Mouse (Mus musculus): Measurements from ENCODE around the gene Ssh2. TPM values are rescaled to one million over a fixed set of nuclear protein-coding genes. Genes with fewer than 3 reads are reported as not detected.

Gene Ssh2
- 11.3 and 11.9 TPM in 2 replicates for polyA plus RNA-seq (2014; fragmentation: Nextera tagmentation; extraction: Ambion mirVana)

DNA sequence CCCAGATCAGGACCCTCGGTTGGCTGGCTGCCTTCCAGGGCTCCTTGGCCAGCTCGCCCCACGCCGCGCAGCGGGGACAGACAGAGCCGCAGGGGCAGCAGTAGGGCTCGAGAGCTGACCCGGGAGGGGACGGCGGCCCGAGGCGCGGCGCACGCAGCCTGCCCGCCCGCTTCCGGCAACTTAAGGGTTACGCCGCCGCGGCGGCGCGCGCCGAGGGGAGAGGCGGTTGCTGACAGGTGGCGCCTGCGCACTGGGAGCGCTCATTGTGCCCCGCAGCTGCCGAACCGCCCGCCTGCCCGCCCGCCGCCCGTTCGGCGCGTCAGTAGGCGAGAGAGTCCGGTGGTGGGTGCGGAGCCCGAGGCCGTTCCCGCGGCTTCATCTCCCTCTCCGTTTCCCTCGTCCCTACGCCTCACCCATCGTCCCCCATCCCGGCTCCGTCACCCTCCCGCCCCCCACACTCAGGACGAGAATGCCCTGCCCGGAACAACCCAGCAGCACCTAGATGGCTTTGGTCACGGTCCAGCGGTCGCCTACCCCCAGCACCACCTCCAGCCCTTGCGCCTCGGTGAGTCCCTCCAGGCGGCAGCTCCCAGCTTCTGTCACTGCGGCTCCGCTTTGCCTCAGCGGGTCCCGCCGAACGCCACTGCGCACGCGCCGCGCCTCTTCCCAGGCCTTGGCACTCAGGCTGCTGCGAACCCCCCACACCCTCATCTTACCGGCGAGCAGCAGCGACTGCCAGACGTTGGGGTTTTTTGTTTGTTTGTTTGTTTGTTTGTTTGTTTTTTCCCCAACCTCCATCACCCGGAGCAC is at the start of gene Ssh2:
Ssh2 (plus strand) TSS at position 337 of the 810 bp plus-strand sequence.
- H3K9ac ChIP-seq (ENCODE audit: low read depth, low read length), result peak within 1 kb of the TSS; percentile 82

DNA sequence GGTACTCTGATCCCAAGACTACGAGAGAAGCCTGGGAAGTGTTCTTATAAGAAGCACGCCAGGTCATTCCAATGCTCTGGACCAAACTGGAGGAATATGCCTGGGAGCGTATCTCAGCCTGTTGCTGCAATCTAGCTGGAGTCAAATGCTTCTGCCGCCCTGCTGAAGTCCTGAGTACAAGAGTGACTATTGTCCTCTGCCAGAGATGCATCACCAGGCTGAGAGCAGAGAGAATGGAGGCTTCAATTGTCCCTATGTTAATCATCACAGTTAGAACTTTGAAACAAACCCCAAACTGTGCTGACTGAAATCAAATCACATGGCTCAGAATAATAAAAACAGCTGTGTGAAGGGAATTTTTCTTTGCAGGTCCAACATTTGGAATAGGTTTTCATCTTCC is 42.4 kb upstream of the Ssh2 start:
- no peak for DNase-seq (ENCODE audit: low spot score)
- H3K27ac ChIP-seq (replicated peaks; ENCODE audit: low read depth, low read length), result no peak overlapping the region
- WGBS, result 36% methylated on average over 4 of the region's 4 CpGs
- no peaks in the 10 kb centered on the region for H3K27me3 ChIP-seq (replicated peaks; ENCODE audit: control insufficient read depth, insufficient read depth, low read length)
- H3K4me3 ChIP-seq (ENCODE audit: low read depth, low read length), result no peak overlapping the region
- no peak overlapping the region for H3K9ac ChIP-seq (ENCODE audit: low read depth, low read length)
- no peaks in the 10 kb centered on the region for H3K9me3 ChIP-seq (ENCODE audit: control insufficient read depth, low read length)
- H3K4me1 ChIP-seq (ENCODE audit: control insufficient read depth, insufficient read depth, low read length), result peaks cover 6% of the 10 kb centered on the region; the same call in 1 of the 2 replicates
- H3K36me3 ChIP-seq (ENCODE audit: control insufficient read depth, insufficient read depth, low read length), result no peaks in the 10 kb centered on the region
- ATAC-seq (ENCODE audit: low read depth), result no peak
- H3K4me2 ChIP-seq (ENCODE audit: low read depth, low read length), result no peak overlapping the region

More for the DNA sequence above, at the start of gene Ssh2:
- Histone ChIP-seq H3K9me3 (ENCODE audit: control insufficient read depth, low read length) (no peaks in the 10 kb centered on the region), H3K27ac (replicated peaks; ENCODE audit: low read depth, low read length) (peak within 1 kb of the TSS; percentile 85), H3K27me3 (replicated peaks; ENCODE audit: control insufficient read depth, insufficient read depth, low read length) (no peaks in the 10 kb centered on the region), H3K36me3 (ENCODE audit: control insufficient read depth, insufficient read depth, low read length) (no peaks in the 10 kb centered on the region), H3K4me1 (ENCODE audit: control insufficient read depth, insufficient read depth, low read length) (peaks cover 11% of the 10 kb centered on the region; the same call in 1 of the 2 replicates), H3K4me2 (ENCODE audit: low read depth, low read length) (peak within 1 kb of the TSS; percentile 89), H3K4me3 (ENCODE audit: low read depth, low read length) (peak within 1 kb of the TSS; percentile 78)
- WGBS, result 0% methylated on average over 27 of the region's 82 CpGs
- ATAC-seq (ENCODE audit: low read depth) (peak; percentile 86), DNase-seq (ENCODE audit: low spot score) (peak; percentile 94)

DNA sequence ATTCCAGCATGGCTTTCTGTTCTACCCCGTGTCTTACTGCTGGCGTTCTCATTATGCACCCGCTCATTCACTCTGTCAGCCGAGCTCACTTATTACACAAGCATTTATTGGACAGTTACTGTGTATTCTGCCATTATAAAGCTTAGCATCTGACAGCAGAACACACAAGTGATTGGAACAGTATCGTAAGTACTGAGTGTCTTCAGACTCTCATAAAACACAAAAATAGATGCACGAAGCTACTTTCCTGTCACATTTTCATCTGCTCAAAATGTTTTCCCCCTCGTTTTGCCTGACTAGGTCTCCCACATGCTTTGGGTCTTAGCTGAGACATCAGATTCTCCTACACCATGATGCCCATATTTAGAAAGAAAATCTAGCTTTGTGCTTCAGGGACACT is 41.6 kb upstream of the Ssh2 start:
- no peak overlapping the region for H3K4me3 ChIP-seq (ENCODE audit: low read depth, low read length)
- no peak overlapping the region for H3K4me2 ChIP-seq (ENCODE audit: low read depth, low read length)
- no peak overlapping the region for H3K9ac ChIP-seq (ENCODE audit: low read depth, low read length)
- H3K36me3 ChIP-seq (ENCODE audit: control insufficient read depth, insufficient read depth, low read length), result no peaks in the 10 kb centered on the region
- no peak overlapping the region for H3K27ac ChIP-seq (replicated peaks; ENCODE audit: low read depth, low read length)
- no peak for ATAC-seq (ENCODE audit: low read depth)
- H3K27me3 ChIP-seq (replicated peaks; ENCODE audit: control insufficient read depth, insufficient read depth, low read length), result no peaks in the 10 kb centered on the region
- no peaks in the 10 kb centered on the region for H3K9me3 ChIP-seq (ENCODE audit: control insufficient read depth, low read length)
- WGBS, result 58% methylated on average over 7 of the region's 7 CpGs
- DNase-seq (ENCODE audit: low spot score), result no peak
- H3K4me1 ChIP-seq (ENCODE audit: control insufficient read depth, insufficient read depth, low read length), result peaks cover 6% of the 10 kb centered on the region; the same call in 1 of the 2 replicates

DNA sequence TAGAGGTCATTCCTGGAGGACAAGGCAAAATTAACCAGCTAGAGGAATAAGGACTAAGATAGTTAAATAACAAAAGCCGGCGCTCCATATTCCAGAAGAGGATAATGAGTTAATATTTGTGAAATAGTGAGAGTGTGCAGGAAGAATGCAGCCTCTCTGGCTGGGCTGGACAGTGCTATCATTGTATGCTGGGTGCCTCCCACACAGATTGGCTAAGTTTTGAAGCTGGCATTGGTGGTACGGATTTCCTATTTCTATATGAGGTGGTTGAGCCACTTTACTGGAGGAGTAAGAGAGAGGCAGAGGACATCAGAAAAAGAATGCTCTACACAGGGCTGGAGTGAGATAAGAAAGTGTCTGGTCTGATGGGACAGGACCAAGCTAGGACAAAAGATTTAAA is 36.3 kb upstream of the Ssh2 start:
- H3K4me2 ChIP-seq (ENCODE audit: low read depth, low read length), result no peak overlapping the region
- H3K4me1 ChIP-seq (ENCODE audit: control insufficient read depth, insufficient read depth, low read length), result no peaks in the 10 kb centered on the region
- no peak for DNase-seq (ENCODE audit: low spot score)
- 83% methylated on average over 3 of the region's 3 CpGs for WGBS
- no peak overlapping the region for H3K27ac ChIP-seq (replicated peaks; ENCODE audit: low read depth, low read length)
- no peaks in the 10 kb centered on the region for H3K36me3 ChIP-seq (ENCODE audit: control insufficient read depth, insufficient read depth, low read length)
- H3K27me3 ChIP-seq (replicated peaks; ENCODE audit: control insufficient read depth, insufficient read depth, low read length), result no peaks in the 10 kb centered on the region
- ATAC-seq (ENCODE audit: low read depth), result no peak
- no peaks in the 10 kb centered on the region for H3K9me3 ChIP-seq (ENCODE audit: control insufficient read depth, low read length)
- H3K4me3 ChIP-seq (ENCODE audit: low read depth, low read length), result no peak overlapping the region
- no peak overlapping the region for H3K9ac ChIP-seq (ENCODE audit: low read depth, low read length)

DNA sequence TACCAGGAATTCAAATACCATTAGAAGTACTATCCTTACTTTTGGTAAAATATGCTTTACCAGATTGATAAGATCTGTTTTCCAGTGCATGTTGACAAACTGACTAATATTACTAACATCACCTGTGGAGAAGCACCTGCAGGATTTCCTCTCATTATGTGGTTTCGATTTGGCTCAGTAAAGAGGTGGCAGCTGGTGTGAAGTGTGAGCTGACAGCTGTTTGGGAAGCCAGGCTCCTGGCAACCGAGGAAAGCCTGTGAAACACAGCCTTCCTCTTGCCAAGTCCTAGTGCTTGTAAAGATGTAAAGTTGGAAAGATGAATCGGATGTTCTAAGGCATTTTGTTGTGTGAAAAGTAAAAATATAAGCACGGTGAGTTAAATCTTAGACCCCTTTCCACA is 35.2 kb upstream of the Ssh2 start:
- H3K9me3 ChIP-seq (ENCODE audit: control insufficient read depth, low read length), result no peaks in the 10 kb centered on the region
- H3K27me3 ChIP-seq (replicated peaks; ENCODE audit: control insufficient read depth, insufficient read depth, low read length), result no peaks in the 10 kb centered on the region
- no peak overlapping the region for H3K4me3 ChIP-seq (ENCODE audit: low read depth, low read length)
- no peak overlapping the region for H3K27ac ChIP-seq (replicated peaks; ENCODE audit: low read depth, low read length)
- no peaks in the 10 kb centered on the region for H3K4me1 ChIP-seq (ENCODE audit: control insufficient read depth, insufficient read depth, low read length)
- 0 out of 2 replicates have a peak, but pooled peaks have one; percentile 63 for ATAC-seq (ENCODE audit: low read depth)
- H3K9ac ChIP-seq (ENCODE audit: low read depth, low read length), result no peak overlapping the region
- WGBS, result 47% methylated on average over 4 of the region's 4 CpGs
- H3K4me2 ChIP-seq (ENCODE audit: low read depth, low read length), result no peak overlapping the region
- peak; percentile 57 for DNase-seq (ENCODE audit: low spot score)
- H3K36me3 ChIP-seq (ENCODE audit: control insufficient read depth, insufficient read depth, low read length), result no peaks in the 10 kb centered on the region

DNA sequence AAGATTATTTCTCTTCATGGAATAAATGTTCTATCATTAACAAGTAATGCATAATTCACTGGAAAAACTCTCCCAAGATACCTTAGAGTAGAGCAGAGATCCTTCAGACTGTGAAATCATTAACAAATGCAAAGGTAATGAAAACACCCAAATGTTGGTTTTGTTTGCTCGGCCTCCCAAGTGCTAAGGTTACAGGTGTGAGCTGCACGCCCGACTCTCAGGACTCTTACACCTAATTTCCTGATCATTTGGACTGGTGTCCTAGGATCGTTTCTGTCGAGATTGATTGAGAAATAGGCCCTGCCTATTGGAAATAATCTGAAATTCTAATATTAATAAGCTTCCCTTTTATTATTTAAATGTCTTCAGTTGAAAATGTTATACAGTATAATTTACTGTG is 34.6 kb upstream of the Ssh2 start:
- Histone ChIP-seq H3K27me3 (replicated peaks; ENCODE audit: control insufficient read depth, insufficient read depth, low read length) (no peaks in the 10 kb centered on the region), H3K4me1 (ENCODE audit: control insufficient read depth, insufficient read depth, low read length) (no peaks in the 10 kb centered on the region), H3K36me3 (ENCODE audit: control insufficient read depth, insufficient read depth, low read length) (no peaks in the 10 kb centered on the region), H3K9ac (ENCODE audit: low read depth, low read length) (no peak overlapping the region), H3K9me3 (ENCODE audit: control insufficient read depth, low read length) (no peaks in the 10 kb centered on the region), H3K4me3 (ENCODE audit: low read depth, low read length) (no peak overlapping the region), H3K27ac (replicated peaks; ENCODE audit: low read depth, low read length) (no peak overlapping the region), H3K4me2 (ENCODE audit: low read depth, low read length) (no peak overlapping the region)
- no peak for DNase-seq (ENCODE audit: low spot score)
- whole genome bisulfite sequencing, result 67% methylated on average over 5 of the region's 5 CpGs
- ATAC-seq (ENCODE audit: low read depth), result no peak

DNA sequence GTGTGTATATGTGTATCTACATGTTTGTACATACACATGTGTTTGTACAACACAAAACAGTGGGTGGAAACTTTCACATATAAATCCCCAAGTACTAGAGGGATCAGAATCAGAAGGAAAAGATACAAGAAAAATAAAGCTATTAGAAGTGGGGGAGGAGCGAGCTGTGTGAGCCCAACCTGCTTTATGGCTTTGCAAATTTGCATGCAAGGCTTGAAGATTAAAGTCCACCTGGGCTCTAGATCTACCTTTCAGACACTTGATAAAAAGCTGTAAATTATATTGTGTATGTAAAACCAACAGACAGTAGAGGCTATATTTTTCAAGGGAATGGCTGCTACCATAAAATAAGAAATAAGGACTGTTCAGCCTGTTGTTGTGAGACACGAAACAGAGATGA is 34.0 kb upstream of the Ssh2 start:
- no peak for ATAC-seq (ENCODE audit: low read depth)
- H3K27ac ChIP-seq (replicated peaks; ENCODE audit: low read depth, low read length), result no peak overlapping the region
- no peak overlapping the region for H3K4me3 ChIP-seq (ENCODE audit: low read depth, low read length)
- no peak for DNase-seq (ENCODE audit: low spot score)
- 80% methylated on average over 2 of the region's 2 CpGs for WGBS
- no peak overlapping the region for H3K9ac ChIP-seq (ENCODE audit: low read depth, low read length)
- no peaks in the 10 kb centered on the region for H3K9me3 ChIP-seq (ENCODE audit: control insufficient read depth, low read length)
- no peaks in the 10 kb centered on the region for H3K36me3 ChIP-seq (ENCODE audit: control insufficient read depth, insufficient read depth, low read length)
- no peaks in the 10 kb centered on the region for H3K27me3 ChIP-seq (replicated peaks; ENCODE audit: control insufficient read depth, insufficient read depth, low read length)
- no peak overlapping the region for H3K4me2 ChIP-seq (ENCODE audit: low read depth, low read length)
- no peaks in the 10 kb centered on the region for H3K4me1 ChIP-seq (ENCODE audit: control insufficient read depth, insufficient read depth, low read length)

DNA sequence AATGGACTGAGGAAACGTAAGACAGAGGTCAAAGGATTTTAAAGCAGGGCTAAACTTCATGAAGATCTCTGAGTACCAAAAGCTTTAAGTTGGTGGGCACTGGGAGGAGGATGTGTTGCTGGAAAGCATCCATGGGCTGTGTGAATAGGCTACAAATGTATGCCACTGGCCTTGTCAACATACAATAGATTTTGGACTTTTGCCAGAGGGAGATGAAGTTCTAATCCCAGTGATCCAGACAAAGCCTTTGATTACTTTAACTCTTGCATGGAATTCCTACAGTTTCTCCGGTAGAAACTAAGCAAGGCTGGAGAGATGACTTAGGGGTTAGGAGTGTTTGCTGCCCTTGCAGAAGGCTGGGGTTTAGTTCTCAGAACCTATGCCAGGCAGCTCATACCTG is 33.5 kb upstream of the Ssh2 start:
- peak; percentile 59 for DNase-seq (ENCODE audit: low spot score)
- no peaks in the 10 kb centered on the region for H3K9me3 ChIP-seq (ENCODE audit: control insufficient read depth, low read length)
- no peak overlapping the region for H3K4me3 ChIP-seq (ENCODE audit: low read depth, low read length)

DNA sequence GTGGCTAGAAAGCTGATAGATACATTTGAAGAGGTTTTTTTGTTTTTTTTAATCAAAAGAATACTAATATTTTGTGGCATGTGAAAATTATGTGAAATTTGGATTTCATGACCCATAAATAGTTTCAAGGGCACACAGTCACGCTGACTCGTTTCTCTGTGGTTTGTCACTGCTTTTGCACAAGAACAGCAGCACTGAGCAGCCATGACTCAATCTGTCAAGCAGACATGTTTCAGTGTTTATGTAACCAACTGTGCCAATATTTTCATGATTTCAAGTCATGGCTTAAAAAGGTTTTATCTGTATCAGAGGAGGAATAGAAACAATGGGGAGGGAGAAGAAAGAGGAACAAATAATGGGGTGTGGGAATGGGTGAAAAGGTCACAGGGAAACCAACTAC is 31.2 kb upstream of the Ssh2 start:
- H3K27me3 ChIP-seq (replicated peaks; ENCODE audit: control insufficient read depth, insufficient read depth, low read length), result no peaks in the 10 kb centered on the region
- H3K4me1 ChIP-seq (ENCODE audit: control insufficient read depth, insufficient read depth, low read length), result no peaks in the 10 kb centered on the region
- H3K4me2 ChIP-seq (ENCODE audit: low read depth, low read length), result no peak overlapping the region
- H3K4me3 ChIP-seq (ENCODE audit: low read depth, low read length), result no peak overlapping the region
- WGBS, result 41% methylated on average over 2 of the region's 2 CpGs
- no peaks in the 10 kb centered on the region for H3K36me3 ChIP-seq (ENCODE audit: control insufficient read depth, insufficient read depth, low read length)
- H3K9ac ChIP-seq (ENCODE audit: low read depth, low read length), result no peak overlapping the region
- ATAC-seq (ENCODE audit: low read depth) (no peak), DNase-seq (ENCODE audit: low spot score) (no peak)
- H3K27ac ChIP-seq (replicated peaks; ENCODE audit: low read depth, low read length), result no peak overlapping the region
- H3K9me3 ChIP-seq (ENCODE audit: control insufficient read depth, low read length), result no peaks in the 10 kb centered on the region

More for the DNA sequence above, 33.5 kb upstream of the Ssh2 start:
- no peak overlapping the region for H3K4me2 ChIP-seq (ENCODE audit: low read depth, low read length)
- H3K4me1 ChIP-seq (ENCODE audit: control insufficient read depth, insufficient read depth, low read length), result no peaks in the 10 kb centered on the region
- whole genome bisulfite sequencing, result 45% methylated on average over 2 of the region's 2 CpGs
- no peak overlapping the region for H3K27ac ChIP-seq (replicated peaks; ENCODE audit: low read depth, low read length)
- no peak overlapping the region for H3K9ac ChIP-seq (ENCODE audit: low read depth, low read length)
- no peaks in the 10 kb centered on the region for H3K27me3 ChIP-seq (replicated peaks; ENCODE audit: control insufficient read depth, insufficient read depth, low read length)
- ATAC-seq (ENCODE audit: low read depth), result no peak
- H3K36me3 ChIP-seq (ENCODE audit: control insufficient read depth, insufficient read depth, low read length), result no peaks in the 10 kb centered on the region
